Mouse (Mus musculus) neural tube, embryonic 12.5 days (tissue): ENCODE measurements around the gene St6galnac4. TPM values are rescaled to one million over a fixed set of nuclear protein-coding genes. Genes with fewer than 3 reads are reported as not detected.

Experiments used
- ATAC-seq: fragments of 200-750 bp; cut with Nextera tagmentation; 2 replicates; pipeline ENCODE4 v1.8.0; 2017; ENCODE audit warnings: low read depth, mild to moderate bottlenecking, moderate TSS enrichment, moderate library complexity; ENCODE audit not compliant: low FRiP score
- H3K27ac ChIP-seq: fragments of 300-500 bp; sonication (generic); 2 replicates; pipeline ENCODE4 v1.5.1; 2016
- H3K27me3 ChIP-seq: fragments of 300-500 bp; sonication (generic); replicated peaks from 2 replicates; pipeline ENCODE4 v1.6.1; 2016; ENCODE audit warnings: mild to moderate bottlenecking
- H3K36me3 ChIP-seq: fragments of 300-500 bp; sonication (generic); 2 replicates; pipeline ENCODE4 v1.6.1; 2016; ENCODE audit warnings: mild to moderate bottlenecking
- H3K4me1 ChIP-seq: fragments of 300-500 bp; sonication (generic); 2 replicates; pipeline ENCODE4 v1.6.1; 2016
- H3K4me2 ChIP-seq: fragments of 300-500 bp; sonication (generic); replicated peaks from 2 replicates; pipeline ENCODE4 v1.6.1; 2016; ENCODE audit warnings: mild to moderate bottlenecking
- H3K4me3 ChIP-seq: fragments of 300-500 bp; sonication (generic); 2 replicates; pipeline ENCODE4 v1.5.1; 2016
- H3K9ac ChIP-seq: fragments of 300-500 bp; sonication (generic); 2 replicates; pipeline ENCODE4 v1.6.1; 2016; ENCODE audit warnings: mild to moderate bottlenecking
- H3K9me3 ChIP-seq: fragments of 300-500 bp; sonication (generic); 2 replicates; pipeline ENCODE4 v1.6.1; 2016; ENCODE audit warnings: mild to moderate bottlenecking
- WGBS: fragments of 180-500 bp; shearing (Covaris S2); methylation state at CpG from one replicate; pipeline ENCODE4 v1.1.7; 2016; 5-methylcytosine and 5-hydroxymethylcytosine counted together
- polyA plus RNA-seq: library from polyadenylated mRNA; unstranded; fragments of >200 nt; fragmentation: Nextera tagmentation; extraction: Ambion mirVana; gene quantifications from 2 replicates; pipeline ENCODE4 v1.2.1, GENCODE M21; 2016

Gene St6galnac4
- polyA plus RNA-seq, 1 experiment from 2014 or later, result 21.4 TPM

DNA sequence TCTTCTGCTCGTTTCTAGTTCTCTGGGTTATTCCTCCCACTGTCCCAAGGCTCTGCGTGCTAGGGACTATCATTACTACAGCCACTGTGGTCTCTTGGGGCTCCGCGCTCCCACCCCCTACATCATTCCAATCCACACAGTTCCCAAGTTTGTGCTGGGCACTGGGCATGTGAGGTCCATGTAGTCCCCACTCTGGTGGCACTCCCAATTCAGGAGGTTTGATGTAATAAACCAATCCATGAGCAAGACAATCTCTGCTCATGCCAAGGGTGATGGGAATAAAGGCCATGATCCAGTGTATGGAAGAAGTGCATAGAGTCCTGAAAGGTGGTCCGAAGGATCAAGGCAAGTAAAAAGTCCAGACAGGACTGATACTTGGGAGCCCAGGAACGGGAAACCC lies 12.4 kb upstream of the St6galnac4 start, which contains the start of gene Pip5kl1:
Pip5kl1 (plus strand) TSS at position 301 of the 400 bp plus-strand sequence.
- ATAC-seq, result no peak
- no peak within 1 kb of the TSS for H3K27ac ChIP-seq
- H3K4me2 ChIP-seq, result peak within 1 kb of the TSS; percentile 96
- peaks cover 25% of the 10 kb centered on the region for H3K27me3 ChIP-seq
- no peaks in the 10 kb centered on the region for H3K9me3 ChIP-seq
- 76% methylated on average over 6 of the region's 6 CpGs for WGBS
- H3K4me3 ChIP-seq, result peak within 1 kb of the TSS; percentile 51
- 0 out of 2 replicates have a peak, but pooled peaks cover 6% of the 10 kb centered on the region for H3K36me3 ChIP-seq
- H3K4me1 ChIP-seq, result peaks cover 8% of the 10 kb centered on the region
- H3K9ac ChIP-seq, result peak within 1 kb of the TSS; percentile 57

DNA sequence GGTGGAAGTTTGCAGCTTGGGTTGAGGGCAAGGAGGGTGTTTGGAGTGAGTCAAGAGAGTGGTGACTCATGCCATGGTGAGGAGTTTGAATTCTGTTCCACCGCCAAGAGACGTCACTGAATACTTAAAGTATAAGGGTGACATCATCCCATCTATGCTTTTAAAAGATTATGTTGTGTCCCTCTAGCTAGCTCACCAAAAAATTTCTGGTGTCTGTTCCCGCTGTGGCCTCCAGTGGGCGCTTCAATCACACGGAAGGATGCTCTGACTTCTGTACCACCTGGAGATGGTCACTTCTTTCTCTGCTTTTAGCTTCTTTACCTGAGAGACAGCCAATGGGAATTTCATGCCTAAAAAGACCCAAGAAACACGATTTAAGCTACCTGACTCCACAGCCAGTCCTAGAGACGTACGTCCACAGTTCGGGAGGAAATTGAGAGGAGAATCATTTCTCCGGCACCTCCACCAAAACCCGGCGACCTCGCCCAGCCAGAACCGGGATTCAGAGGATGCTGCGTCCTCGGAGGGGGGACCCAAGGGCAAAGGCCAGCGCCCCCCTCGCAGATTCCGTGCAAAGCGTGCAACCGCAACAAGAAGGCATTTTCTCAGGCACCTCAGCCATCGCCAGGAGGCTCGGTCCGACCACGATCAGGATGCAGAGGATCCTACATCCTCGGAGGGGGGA lies 11.9 kb upstream of the St6galnac4 start:
- Histone ChIP-seq H3K4me3 (peak overlapping the region; percentile 51), H3K4me2 (peak overlapping the region; percentile 96), H3K4me1 (peaks cover 8% of the 10 kb centered on the region), H3K27ac (no peak overlapping the region), H3K27me3 (peaks cover 29% of the 10 kb centered on the region), H3K9me3 (no peaks in the 10 kb centered on the region), H3K9ac (peak overlapping the region; percentile 57), H3K36me3 (0 out of 2 replicates have a peak, but pooled peaks cover 6% of the 10 kb centered on the region)
- 0 out of 2 replicates have a peak, but pooled peaks have one; percentile 37 for ATAC-seq
- 2% methylated on average over 26 of the region's 26 CpGs for WGBS

DNA sequence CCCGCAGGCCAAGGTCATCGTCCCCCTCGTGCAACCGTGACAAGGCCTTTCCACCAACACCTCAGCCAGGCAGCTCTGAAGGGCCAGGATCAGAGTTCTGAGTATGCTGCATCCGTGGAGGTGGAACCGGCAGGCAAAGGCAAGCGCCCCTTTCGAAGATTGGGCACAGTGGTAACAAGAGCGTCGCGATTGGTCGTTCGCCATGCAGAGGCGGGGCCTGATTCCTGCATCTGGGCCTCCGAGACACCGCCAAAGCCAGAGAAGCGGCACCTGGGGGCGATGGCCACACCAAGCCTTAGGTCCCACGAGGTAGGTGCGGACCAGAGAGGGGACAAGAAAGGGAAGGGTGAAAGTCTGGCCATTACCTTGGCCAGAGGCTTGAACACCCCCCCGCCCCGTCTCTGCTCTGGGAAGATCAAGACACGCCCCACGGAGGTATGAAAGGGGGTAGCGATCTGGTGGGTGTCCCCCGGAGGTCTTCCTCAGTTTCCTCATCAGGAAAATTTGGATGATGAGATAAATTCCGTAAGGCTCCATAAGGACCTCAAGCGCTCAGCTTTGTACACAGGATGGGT lies 11.2 kb upstream of the St6galnac4 start, which contains the start of gene 9430097D07Rik:
9430097D07Rik (minus strand) TSS at position 99 of the 575 bp plus-strand sequence.
- H3K4me3 ChIP-seq, result peak within 1 kb of the TSS; percentile 51
- peak; percentile 81 for ATAC-seq
- H3K27me3 ChIP-seq, result peaks cover 29% of the 10 kb centered on the region
- H3K27ac ChIP-seq, result no peak within 1 kb of the TSS
- 0 out of 2 replicates have a peak, but pooled peaks cover 6% of the 10 kb centered on the region for H3K36me3 ChIP-seq
- no peaks in the 10 kb centered on the region for H3K9me3 ChIP-seq
- peak within 1 kb of the TSS; percentile 96 for H3K4me2 ChIP-seq
- 6% methylated on average over 28 of the region's 28 CpGs for WGBS
- peaks cover 8% of the 10 kb centered on the region for H3K4me1 ChIP-seq
- H3K9ac ChIP-seq, result peak within 1 kb of the TSS; percentile 57

DNA sequence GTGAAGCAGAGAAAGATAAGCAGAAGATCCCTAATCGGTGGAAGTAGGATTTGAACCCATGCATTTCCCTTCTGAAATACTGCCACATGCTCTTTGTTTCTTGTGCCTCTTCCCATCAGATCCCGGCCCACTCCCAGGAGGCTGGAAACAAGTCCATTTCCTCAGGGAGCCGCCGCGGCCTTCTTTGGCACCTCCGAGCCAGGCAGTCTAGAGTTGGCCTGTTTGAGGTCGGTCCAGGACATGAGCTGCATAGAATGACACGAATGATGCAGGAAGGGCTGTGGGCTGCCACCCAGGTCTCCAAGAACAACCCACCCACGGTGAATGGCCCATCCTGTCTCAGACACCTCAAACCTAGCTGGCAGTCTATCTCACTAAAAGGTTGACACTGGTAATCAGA lies 10.4 kb upstream of the St6galnac4 start:
- no peak overlapping the region for H3K4me2 ChIP-seq
- ATAC-seq, result no peak
- 0 out of 2 replicates have a peak, but pooled peaks cover 6% of the 10 kb centered on the region for H3K36me3 ChIP-seq
- H3K9me3 ChIP-seq, result no peaks in the 10 kb centered on the region
- H3K27ac ChIP-seq, result no peak overlapping the region
- H3K27me3 ChIP-seq, result peaks cover 29% of the 10 kb centered on the region
- peaks cover 5% of the 10 kb centered on the region for H3K4me1 ChIP-seq
- no peak overlapping the region for H3K4me3 ChIP-seq
- 91% methylated on average over 9 of the region's 9 CpGs for WGBS
- H3K9ac ChIP-seq, result no peak overlapping the region

DNA sequence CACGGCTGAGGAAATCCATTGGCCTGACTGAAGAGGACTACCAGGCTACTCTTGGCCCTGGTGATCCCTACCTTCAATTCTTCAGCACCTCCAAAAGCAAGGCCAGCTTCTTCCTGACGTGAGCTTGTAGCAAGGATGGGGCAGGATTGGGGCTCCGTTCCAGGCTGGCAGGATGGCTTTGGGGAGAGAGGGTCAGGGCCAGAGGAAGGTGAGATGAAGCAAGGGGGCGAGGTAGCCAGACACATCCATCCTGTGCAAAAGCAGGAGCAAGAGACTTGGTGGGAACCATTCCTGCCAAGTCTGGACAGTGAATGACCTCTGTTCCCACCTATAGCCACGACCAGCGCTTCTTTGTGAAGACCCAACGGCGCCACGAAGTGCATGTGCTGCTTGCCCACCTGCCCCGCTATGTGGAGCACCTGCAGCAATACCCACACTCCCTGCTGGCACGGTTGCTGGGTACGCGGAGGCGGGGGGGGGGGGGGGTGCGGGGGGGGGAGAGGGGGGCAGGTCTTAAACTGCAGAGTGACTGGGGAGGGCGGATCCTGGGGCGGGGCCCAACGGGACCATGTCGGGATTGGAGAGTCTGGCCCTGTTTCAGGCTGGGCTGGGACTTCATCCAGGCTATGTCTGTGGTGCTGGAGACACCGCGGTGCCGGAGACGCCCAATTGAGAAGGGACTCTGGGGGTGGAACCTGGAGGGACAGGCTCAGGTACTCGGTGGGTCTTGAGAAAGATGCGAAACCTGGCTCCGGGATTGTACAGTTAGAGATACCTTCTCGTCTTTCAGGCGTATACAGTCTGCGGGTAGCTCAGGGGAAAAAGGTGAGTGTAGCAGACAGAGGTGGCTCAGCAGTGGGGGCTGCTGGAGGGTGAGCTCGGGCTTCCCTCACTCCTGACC lies 8.5 kb upstream of the St6galnac4 start:
- Histone ChIP-seq H3K4me1 (no peaks in the 10 kb centered on the region), H3K27ac (no peak overlapping the region), H3K9me3 (no peaks in the 10 kb centered on the region), H3K9ac (0 out of 2 replicates have a peak overlapping the region, but pooled peaks have one; percentile 19), H3K4me2 (no peak overlapping the region), H3K27me3 (peaks cover 35% of the 10 kb centered on the region), H3K4me3 (no peak overlapping the region), H3K36me3 (0 out of 2 replicates have a peak, but pooled peaks cover under 1% of the 10 kb centered on the region)
- no peak for ATAC-seq
- 41% methylated on average over 25 of the region's 30 CpGs for WGBS

DNA sequence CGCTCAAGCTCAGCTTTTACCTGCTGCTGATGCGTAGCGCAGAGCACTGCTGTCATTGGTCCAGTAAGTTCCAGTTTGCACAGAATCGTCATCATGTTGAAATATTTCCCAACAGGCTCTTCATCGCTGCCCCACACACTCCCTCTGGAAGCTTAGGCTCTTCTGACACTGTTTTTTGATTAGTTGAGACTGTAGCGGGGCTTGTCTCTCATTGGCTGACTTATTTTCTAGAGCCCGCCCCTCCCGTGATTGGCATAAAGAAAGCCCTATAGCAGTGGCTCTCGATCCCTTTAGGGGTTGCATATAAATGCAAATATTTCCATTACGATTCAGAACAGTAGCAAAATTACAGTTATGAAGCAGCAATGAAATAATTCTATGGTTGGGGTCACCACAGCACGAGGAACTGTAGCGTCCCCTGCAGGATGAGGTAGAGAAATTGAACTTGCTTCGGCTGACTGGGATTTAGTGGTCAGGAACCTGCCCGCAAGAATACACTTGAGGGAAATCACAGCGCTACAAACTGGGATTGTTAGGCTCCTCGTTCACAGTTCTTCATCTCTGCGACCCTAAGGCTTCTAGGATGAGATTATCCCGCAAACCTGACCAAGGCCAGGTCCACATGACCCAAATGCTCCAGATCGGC lies 5.3 kb upstream of the St6galnac4 start:
- H3K9ac ChIP-seq, result no peak overlapping the region
- H3K27ac ChIP-seq, result no peak overlapping the region
- peaks cover 32% of the 10 kb centered on the region for H3K27me3 ChIP-seq
- H3K36me3 ChIP-seq, result no peaks in the 10 kb centered on the region
- 33% methylated on average over 19 of the region's 19 CpGs for WGBS
- H3K9me3 ChIP-seq, result no peaks in the 10 kb centered on the region
- H3K4me3 ChIP-seq, result no peak overlapping the region; the same call in 1 of the 2 replicates
- H3K4me2 ChIP-seq, result peak overlapping the region; percentile 47
- no peaks in the 10 kb centered on the region for H3K4me1 ChIP-seq
- peak; percentile 64 for ATAC-seq

DNA sequence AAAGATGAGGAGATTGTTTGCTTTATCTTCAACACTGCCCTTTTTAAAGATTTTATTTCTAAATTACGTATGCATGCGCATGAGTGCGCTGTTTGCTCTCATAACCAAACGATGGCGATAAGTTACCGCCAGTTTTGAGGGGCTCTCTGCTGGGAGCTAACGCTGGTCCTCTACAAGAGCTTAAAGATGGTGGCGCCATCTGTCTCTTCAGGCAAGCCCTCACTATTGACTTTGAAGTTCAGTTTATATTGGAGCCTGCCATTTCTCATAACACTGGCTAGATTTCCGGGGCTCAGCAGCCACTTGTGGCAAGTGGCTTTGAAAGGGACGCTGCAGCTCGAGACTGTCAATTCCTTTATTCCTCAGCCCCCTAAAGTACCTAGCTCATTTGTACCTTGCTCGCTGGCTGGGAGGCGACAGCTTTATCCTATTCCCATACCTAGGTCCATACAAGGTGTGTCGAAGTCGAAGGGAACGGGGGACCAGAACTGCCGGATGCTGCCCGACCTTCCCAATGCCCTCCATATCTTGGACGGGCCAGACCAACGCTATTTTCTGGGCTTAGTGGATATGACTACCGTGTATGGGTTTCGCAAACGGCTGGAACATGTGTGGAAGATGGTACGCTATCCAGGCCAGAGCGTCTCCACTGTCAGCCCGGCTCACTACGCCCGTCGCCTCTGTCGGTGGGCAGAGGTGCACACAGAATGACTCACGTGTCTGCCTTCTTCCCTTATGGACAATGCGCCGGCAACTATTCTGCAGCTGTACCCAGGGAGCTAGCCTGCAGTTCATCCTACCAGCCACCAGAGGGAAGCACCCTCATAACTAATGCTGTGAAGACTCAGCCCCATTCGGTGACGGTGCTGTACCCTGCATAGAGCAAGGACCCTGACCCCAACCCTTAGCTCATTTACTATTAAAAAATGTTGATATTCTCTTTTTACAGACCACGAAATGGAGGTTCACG lies 3.8 kb upstream of the St6galnac4 start:
- Histone ChIP-seq H3K27me3 (peaks cover 24% of the 10 kb centered on the region), H3K9me3 (no peaks in the 10 kb centered on the region), H3K36me3 (no peaks in the 10 kb centered on the region), H3K9ac (0 out of 2 replicates have a peak overlapping the region, but pooled peaks have one; percentile 14), H3K4me1 (peaks cover 8% of the 10 kb centered on the region), H3K4me2 (peak overlapping the region; percentile 55), H3K4me3 (0 out of 2 replicates have a peak overlapping the region, but pooled peaks have one; percentile 19), H3K27ac (no peak overlapping the region)
- peak; percentile 73 for ATAC-seq
- WGBS, result 17% methylated on average over 37 of the region's 37 CpGs

DNA sequence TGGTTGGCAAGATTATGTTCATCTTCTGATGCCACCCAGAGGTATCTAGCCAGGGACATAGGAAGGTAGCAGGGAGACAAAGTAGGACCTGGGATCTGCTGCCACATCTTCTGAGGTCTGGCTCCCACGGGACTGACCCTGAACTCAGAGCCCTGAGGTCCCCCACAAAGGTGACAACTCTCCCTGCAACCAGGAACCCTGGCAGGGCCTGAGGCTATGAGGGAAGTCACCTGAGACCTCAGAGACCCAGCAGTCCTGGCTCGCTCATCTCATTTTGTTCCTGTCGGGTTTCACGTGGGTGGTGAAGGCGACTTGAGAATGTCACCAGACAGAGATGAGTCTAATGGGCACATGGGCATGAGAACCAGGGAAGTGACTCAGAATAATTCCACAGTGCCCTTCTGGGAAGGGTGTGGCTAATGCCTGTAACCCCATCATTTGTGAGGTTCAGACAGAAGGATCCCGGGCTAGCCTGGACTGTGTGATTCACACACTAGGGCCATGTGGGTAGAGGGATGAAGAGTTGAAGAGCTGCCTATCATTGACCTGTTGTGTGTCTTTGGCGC lies 1.7 kb upstream of the St6galnac4 start:
- H3K9me3 ChIP-seq, result no peaks in the 10 kb centered on the region
- H3K4me3 ChIP-seq, result no peak overlapping the region
- H3K4me1 ChIP-seq, result peaks cover 14% of the 10 kb centered on the region
- H3K36me3 ChIP-seq, result no peaks in the 10 kb centered on the region; the same call in 1 of the 2 replicates
- H3K9ac ChIP-seq, result no peak overlapping the region
- no peak overlapping the region for H3K27ac ChIP-seq
- whole genome bisulfite sequencing, result 87% methylated on average over 7 of the region's 7 CpGs
- no peak for ATAC-seq
- peaks cover 7% of the 10 kb centered on the region; the same call in 1 of the 2 replicates for H3K27me3 ChIP-seq
- no peak overlapping the region for H3K4me2 ChIP-seq

DNA sequence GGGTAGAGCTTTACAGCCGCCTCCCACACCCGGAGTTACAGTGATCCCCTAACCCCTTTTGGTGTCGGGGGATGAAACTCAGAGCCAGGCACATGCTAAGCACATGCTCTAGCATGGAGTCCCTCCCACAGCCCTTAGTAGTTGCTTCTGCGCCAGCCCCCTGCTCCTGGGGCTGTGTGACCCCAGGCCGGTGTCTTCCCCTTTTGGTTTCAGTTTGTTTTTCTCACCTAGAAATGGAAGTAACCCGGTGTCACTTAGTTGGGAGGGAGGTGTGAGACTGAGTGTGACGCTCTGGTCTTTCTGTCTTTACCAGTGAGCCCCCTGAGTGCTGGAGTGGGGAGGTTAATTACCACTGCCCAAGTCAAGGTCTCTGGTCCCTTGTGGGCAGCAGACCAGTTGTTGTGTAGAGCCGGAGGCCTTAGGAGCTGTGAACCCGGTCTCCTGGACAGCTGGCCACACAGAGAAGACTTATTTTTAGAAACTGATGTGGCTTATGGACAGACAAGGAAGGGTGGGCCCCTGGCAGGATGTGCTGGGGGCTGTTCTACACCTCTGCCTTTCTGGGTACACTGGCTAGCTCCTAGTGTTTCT lies 931 bp downstream of the St6galnac4 start:
- Histone ChIP-seq H3K27me3 (no peaks in the 10 kb centered on the region), H3K4me2 (peak overlapping the region; percentile 67), H3K9ac (peak overlapping the region; percentile 58), H3K27ac (no peak overlapping the region), H3K9me3 (no peaks in the 10 kb centered on the region), H3K4me3 (peak overlapping the region; percentile 44), H3K36me3 (no peaks in the 10 kb centered on the region; the same call in 1 of the 2 replicates), H3K4me1 (peaks cover 14% of the 10 kb centered on the region)
- WGBS, result 40% methylated on average over 9 of the region's 9 CpGs
- ATAC-seq, result no peak

DNA sequence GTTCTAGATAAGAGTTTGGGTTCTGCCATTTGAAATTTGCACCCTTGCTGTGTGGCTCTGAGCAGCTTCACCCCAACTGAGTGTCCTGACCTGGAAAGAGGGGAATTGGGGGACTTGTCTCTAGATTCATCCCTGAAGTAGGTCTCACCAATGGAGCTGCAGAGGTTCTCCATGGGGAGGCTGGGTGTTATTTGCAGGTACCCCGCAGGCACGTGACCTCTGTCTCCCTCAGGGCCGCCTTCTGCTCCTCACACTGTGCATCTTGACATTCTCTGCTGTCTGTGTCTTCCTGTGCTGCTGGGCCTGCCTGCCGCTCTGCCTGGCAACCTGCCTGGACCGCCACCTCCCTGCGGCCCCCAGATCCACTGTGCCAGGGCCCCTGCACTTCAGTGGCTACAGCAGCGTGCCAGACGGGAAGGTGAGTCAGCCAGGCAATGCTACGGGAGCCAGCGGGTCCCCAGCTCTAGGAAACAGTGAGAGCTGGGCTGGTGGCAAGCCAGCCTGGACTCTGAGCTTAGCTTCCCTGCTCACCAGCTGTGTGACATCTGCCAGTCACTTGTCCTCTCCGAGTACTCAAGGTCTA lies 2.4 kb downstream of the St6galnac4 start:
- H3K4me2 ChIP-seq, result no peak overlapping the region
- 79% methylated on average over 11 of the region's 11 CpGs for WGBS

More for the DNA sequence above, 2.4 kb downstream of the St6galnac4 start:
- Histone ChIP-seq H3K27ac (no peak overlapping the region), H3K9me3 (no peaks in the 10 kb centered on the region), H3K36me3 (no peaks in the 10 kb centered on the region; the same call in 1 of the 2 replicates), H3K9ac (no peak overlapping the region), H3K27me3 (no peaks in the 10 kb centered on the region), H3K4me3 (no peak overlapping the region), H3K4me1 (peaks cover 14% of the 10 kb centered on the region)
- no peak for ATAC-seq
